Mouse (Mus musculus): Measurements from ENCODE around the gene Atp6v1g1.

GRCm38 (mm10) chr4:63570208-63570781 is 25.7 kb downstream of the Atp6v1g1 start:
- TF ChIP-seq EP300 (IDR thresholded peaks at IDR 0.05; ENCODE audit: insufficient read depth, low read depth, low read length) (no peak), CTCF (IDR thresholded peaks at IDR 0.05; ENCODE audit: low read depth, low read length) (no peak)
